Mouse (Mus musculus) forebrain, embryonic 13.5 days (tissue): ENCODE measurements around the gene Gm4301. TPM values are rescaled to one million over a fixed set of nuclear protein-coding genes. Genes with fewer than 3 reads are reported as not detected.
"Not testable (repeated sequence)": the region's sequence is repeated elsewhere in the genome, so short reads cannot be mapped to it uniquely, and the experiment has no call there.

Experiments used
- ATAC-seq: fragments of 200-750 bp; cut with Nextera tagmentation; 2 replicates; pipeline ENCODE4 v1.8.0; 2017
- H3K27ac ChIP-seq: fragments of 300-500 bp; sonication (generic); 2 replicates; pipeline ENCODE4 v1.5.1; 2015; ENCODE audit warnings: inconsistent platforms, mild to moderate bottlenecking, moderate library complexity
- H3K27me3 ChIP-seq: fragments of 300-500 bp; sonication (generic); 2 replicates; pipeline ENCODE4 v1.6.1; 2015; ENCODE audit warnings: mild to moderate bottlenecking, inconsistent platforms
- H3K36me3 ChIP-seq: fragments of 300-500 bp; sonication (generic); 2 replicates; pipeline ENCODE4 v1.6.1; 2015; ENCODE audit warnings: mild to moderate bottlenecking, inconsistent platforms; ENCODE audit not compliant: poor library complexity, severe bottlenecking
- H3K4me1 ChIP-seq: fragments of 300-500 bp; sonication (generic); 2 replicates; pipeline ENCODE4 v1.6.1; 2015; ENCODE audit warnings: inconsistent platforms
- H3K4me2 ChIP-seq: fragments of 300-500 bp; sonication (generic); 2 replicates; pipeline ENCODE4 v1.6.1; 2015; ENCODE audit warnings: inconsistent platforms, mild to moderate bottlenecking, moderate library complexity
- H3K4me3 ChIP-seq: fragments of 300-500 bp; sonication (generic); 2 replicates; pipeline ENCODE4 v1.5.1; 2015; ENCODE audit warnings: mild to moderate bottlenecking, inconsistent platforms
- H3K9ac ChIP-seq: fragments of 300-500 bp; sonication (generic); 2 replicates; pipeline ENCODE4 v1.6.1; 2015; ENCODE audit warnings: mild to moderate bottlenecking, inconsistent platforms
- H3K9me3 ChIP-seq: fragments of 300-500 bp; sonication (generic); replicated peaks from 2 replicates; pipeline ENCODE4 v1.6.1; 2016; ENCODE audit warnings: inconsistent platforms
- WGBS: fragments of 180-500 bp; shearing (Covaris S2); methylation state at CpG from one replicate; pipeline ENCODE4 v1.1.7; 2015; 5-methylcytosine and 5-hydroxymethylcytosine counted together
- polyA plus RNA-seq: library from polyadenylated mRNA; unstranded; fragments of >200 nt; fragmentation: Nextera tagmentation; extraction: Ambion mirVana; gene quantifications from 2 replicates; pipeline ENCODE4 v1.2.1, GENCODE M21; 2015

Gene Gm4301
- polyA plus RNA-seq: not detected in 2 replicates

- not testable (repeated sequence) for H3K27me3 ChIP-seq, H3K36me3 ChIP-seq, ATAC-seq, H3K4me3 ChIP-seq, H3K4me1 ChIP-seq, H3K4me2 ChIP-seq, H3K9ac ChIP-seq, H3K27ac ChIP-seq, H3K9me3 ChIP-seq
- WGBS: no CpG with 5 or more reads among the region's 2 CpGs
Measured at GRCm38 (mm10) chr10:100335376-100335775, at the start of gene Gm4301. TSS of gene Gm4301 (plus strand) at chr10:100335676.

- H3K4me3 ChIP-seq: no peak overlapping the region
- no peak overlapping the region for H3K27ac ChIP-seq
- no peaks in the 10 kb centered on the region for H3K36me3 ChIP-seq
- no peak for ATAC-seq
- H3K9me3 ChIP-seq: no peaks in the 10 kb centered on the region
- 87% methylated on average over 2 of the region's 2 CpGs for WGBS
- no peak overlapping the region for H3K9ac ChIP-seq
- H3K4me2 ChIP-seq: no peak overlapping the region
- H3K27me3 ChIP-seq: no peaks in the 10 kb centered on the region
- no peaks in the 10 kb centered on the region for H3K4me1 ChIP-seq
Measured at GRCm38 (mm10) chr10:100296105-100296504, 39.4 kb upstream of the Gm4301 start.

- not testable (repeated sequence) for H3K27me3 ChIP-seq, H3K36me3 ChIP-seq, H3K4me3 ChIP-seq, H3K4me1 ChIP-seq, H3K9me3 ChIP-seq, H3K9ac ChIP-seq, H3K4me2 ChIP-seq, ATAC-seq, H3K27ac ChIP-seq
Measured at GRCm38 (mm10) chr10:100300106-100300505, 35.4 kb upstream of the Gm4301 start.

- H3K36me3 ChIP-seq, H3K9me3 ChIP-seq, ATAC-seq, H3K9ac ChIP-seq, H3K27ac ChIP-seq, H3K4me2 ChIP-seq, H3K27me3 ChIP-seq, H3K4me3 ChIP-seq, H3K4me1 ChIP-seq: not testable (repeated sequence)
- no CpG with 5 or more reads among the region's 3 CpGs for WGBS
Measured at GRCm38 (mm10) chr10:100340536-100340935, 5.1 kb downstream of the Gm4301 start, which contains the start of gene Gm4302. TSS of gene Gm4302 (plus strand) at chr10:100340836.

GRCm38 (mm10) chr10:100345672-100346071 is 10.2 kb downstream of the Gm4301 start, which contains the start of gene Gm4303:
TSS of gene Gm4303 (plus strand) at chr10:100345972.
- H3K4me1 ChIP-seq, H3K27me3 ChIP-seq, H3K36me3 ChIP-seq, H3K9me3 ChIP-seq, H3K27ac ChIP-seq, ATAC-seq, H3K4me3 ChIP-seq, H3K4me2 ChIP-seq, H3K9ac ChIP-seq: not testable (repeated sequence)
- no CpG with 5 or more reads among the region's 3 CpGs for WGBS

- H3K9me3 ChIP-seq, H3K36me3 ChIP-seq, H3K27me3 ChIP-seq, H3K9ac ChIP-seq, H3K4me1 ChIP-seq, H3K4me2 ChIP-seq, H3K27ac ChIP-seq, H3K4me3 ChIP-seq, ATAC-seq: not testable (repeated sequence)
- WGBS: no CpG with 5 or more reads among the region's 3 CpGs
Measured at GRCm38 (mm10) chr10:100350793-100351192, 15.3 kb downstream of the Gm4301 start, which contains the start of gene Gm4305. TSS of gene Gm4305 (plus strand) at chr10:100351093.

GRCm38 (mm10) chr10:100356841-100357240 is 21.4 kb downstream of the Gm4301 start:
- H3K4me2 ChIP-seq, H3K36me3 ChIP-seq, H3K9me3 ChIP-seq, H3K4me1 ChIP-seq, ATAC-seq, H3K27me3 ChIP-seq, H3K27ac ChIP-seq, H3K4me3 ChIP-seq, H3K9ac ChIP-seq: not testable (repeated sequence)
- WGBS: 93% methylated on average over 2 of the region's 2 CpGs

- not testable (repeated sequence) for H3K27ac ChIP-seq, H3K4me1 ChIP-seq, H3K9ac ChIP-seq, H3K36me3 ChIP-seq, H3K9me3 ChIP-seq, H3K4me2 ChIP-seq, ATAC-seq, H3K27me3 ChIP-seq, H3K4me3 ChIP-seq
- no CpG with 5 or more reads among the region's 3 CpGs for WGBS
Measured at GRCm38 (mm10) chr10:100361038-100361437, 25.6 kb downstream of the Gm4301 start, which contains the start of gene Gm4307. TSS of gene Gm4307 (plus strand) at chr10:100361338.

GRCm38 (mm10) chr10:100382460-100382859 is 47.0 kb downstream of the Gm4301 start, which contains the start of gene Gm4312:
TSS of gene Gm4312 (minus strand) at chr10:100382560.
- H3K9ac ChIP-seq, H3K4me1 ChIP-seq, H3K27me3 ChIP-seq, H3K4me2 ChIP-seq, ATAC-seq, H3K4me3 ChIP-seq, H3K27ac ChIP-seq, H3K36me3 ChIP-seq, H3K9me3 ChIP-seq: not testable (repeated sequence)
- no CpG with 5 or more reads among the region's 2 CpGs for WGBS

Other genes starting within 250 kb of the Gm4301 start
- gene Gm4302, start 5.2 kb downstream of the Gm4301 start, polyA plus RNA-seq: not detected in 2 replicates
- not detected in 2 replicates for gene Gm4303, start 10.3 kb downstream of the Gm4301 start, polyA plus RNA-seq
- gene Gm4305, start 15.4 kb downstream of the Gm4301 start, polyA plus RNA-seq: not detected in 2 replicates
- gene Gm4307, start 25.7 kb downstream of the Gm4301 start, polyA plus RNA-seq: not detected in 2 replicates
- not detected in 2 replicates for gene Gm4312, start 46.9 kb downstream of the Gm4301 start, polyA plus RNA-seq
- gene Tmtc3, start 151.7 kb downstream of the Gm4301 start, polyA plus RNA-seq: 11.6 and 13.2 TPM in 2 replicates
- gene Cep290, start 151.9 kb downstream of the Gm4301 start, polyA plus RNA-seq: 7.9 and 8.3 TPM in 2 replicates